Mouse (Mus musculus) adrenal gland, adult 18-20 months (tissue): ENCODE measurements around the gene Ina. TPM values are rescaled to one million over a fixed set of nuclear protein-coding genes. Genes with fewer than 3 reads are reported as not detected.
A peak's percentile ranks its signal among the peaks of the same experiment; 100 is the strongest.

Experiments
- DNase-seq, 2 experiments: peaks; one replicate each; pipeline ENCODE4 v3.0.0; 2021 to 2022; ENCODE audit warnings: low spot score in 2 of 2
- total RNA-seq, 2 experiments: library from RNA; stranded (reverse); gene quantifications; 1 replicate in 1 of 2; 2 replicates in 1 of 2; pipeline ENCODE4 v1.2.3; 2021

The Ina gene
- total RNA-seq, 2 experiments from 2014 or later: 7.8 to 8.6 TPM

DNA sequence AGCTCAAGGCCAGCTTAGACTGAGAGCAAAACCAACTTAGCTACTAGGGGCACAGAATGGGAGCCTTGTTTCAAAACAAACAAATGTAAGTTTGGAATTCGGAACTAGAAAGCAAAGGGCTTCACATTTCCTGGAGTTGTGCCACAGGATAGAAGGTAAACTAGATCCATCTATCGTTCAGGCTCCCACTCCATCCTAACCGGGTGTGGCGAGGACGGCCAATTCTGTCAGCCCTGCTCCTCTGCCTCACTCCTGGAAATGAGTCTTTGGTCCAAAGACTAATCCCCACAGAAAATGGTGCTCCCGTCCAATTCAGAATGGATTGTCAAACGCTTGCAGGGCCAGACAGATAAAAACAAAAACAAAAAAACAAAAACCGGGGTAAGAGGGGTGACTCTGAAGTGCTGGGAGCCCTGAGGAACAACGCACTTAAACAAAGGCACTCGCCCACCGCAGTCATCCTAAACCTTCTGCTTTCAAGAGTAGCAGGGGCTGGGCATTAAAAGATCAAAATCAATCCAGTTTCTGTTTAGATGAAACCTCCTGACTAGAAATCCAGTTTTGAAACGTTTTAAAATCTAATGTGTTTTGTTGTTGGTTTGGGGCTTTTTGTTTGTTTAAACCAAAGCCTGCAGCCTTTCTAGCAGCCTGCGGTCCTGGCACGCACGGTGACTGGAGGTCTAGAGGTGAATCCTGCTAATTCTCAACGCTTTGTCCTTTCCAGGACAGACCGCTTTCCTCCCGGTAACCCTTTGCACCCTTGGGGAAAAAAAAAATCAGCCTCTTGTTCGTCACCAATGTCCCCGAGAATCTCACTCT lies 949 bp upstream of the Ina start:
- no peak for DNase-seq

GRCm38 (mm10) chr19:47014159-47014446 lies 395 bp upstream of the Ina start:
- no peak for DNase-seq

DNA sequence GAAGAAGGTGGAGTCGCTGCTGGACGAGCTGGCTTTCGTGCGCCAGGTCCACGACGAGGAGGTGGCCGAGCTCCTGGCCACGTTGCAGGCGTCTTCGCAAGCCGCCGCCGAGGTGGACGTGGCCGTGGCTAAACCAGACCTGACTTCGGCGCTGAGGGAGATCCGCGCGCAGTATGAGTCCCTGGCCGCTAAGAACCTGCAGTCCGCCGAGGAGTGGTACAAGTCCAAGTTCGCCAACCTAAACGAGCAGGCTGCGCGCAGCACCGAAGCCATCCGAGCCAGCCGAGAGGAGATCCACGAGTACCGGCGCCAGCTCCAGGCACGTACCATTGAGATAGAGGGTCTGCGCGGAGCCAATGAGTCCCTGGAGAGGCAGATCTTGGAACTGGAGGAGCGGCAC lies 898 bp downstream of the Ina start:
- DNase-seq: no peak

DNA sequence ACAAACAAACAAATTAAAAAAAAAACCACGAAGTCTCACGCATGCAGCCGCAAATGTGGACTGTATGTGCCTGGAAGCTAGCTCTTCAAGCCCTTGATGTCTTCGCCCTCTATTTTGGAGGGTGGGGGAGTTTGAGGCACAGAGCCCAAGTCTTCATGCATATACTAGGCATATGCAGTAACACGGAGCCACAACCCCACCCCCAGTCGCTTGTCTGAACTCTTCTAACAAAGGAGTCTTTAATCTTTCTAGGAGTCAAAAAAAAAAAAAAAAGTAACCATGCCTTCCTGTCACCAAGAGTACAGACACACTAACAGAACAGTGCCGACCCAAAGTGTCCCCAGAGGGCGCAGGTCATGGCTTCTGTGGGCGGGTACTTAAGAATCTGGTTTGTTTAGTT lies 1.5 kb downstream of the Ina start:
- DNase-seq: no peak

DNA sequence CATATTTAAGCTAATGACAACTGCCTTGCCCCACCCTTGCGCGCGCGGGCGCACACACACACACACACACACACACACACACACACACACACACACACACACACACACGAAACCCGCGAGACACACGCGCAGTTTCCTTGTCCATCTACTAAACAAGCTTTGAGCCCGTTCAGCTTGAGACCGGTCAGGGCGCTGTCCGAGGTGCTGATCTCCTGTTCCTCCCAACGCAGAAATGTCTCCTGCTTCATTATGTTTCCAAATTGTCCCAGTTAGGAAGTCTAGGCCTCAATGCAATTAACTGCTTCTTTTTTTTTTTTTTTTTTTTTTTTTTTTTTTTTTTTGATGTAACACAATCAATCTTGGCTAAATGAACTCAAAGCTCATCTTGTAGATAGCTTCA lies 2.0 kb downstream of the Ina start:
- peak; percentile 76 to 81 for DNase-seq

- no peak for DNase-seq
Observed at GRCm38 (mm10) chr19:47017831-47018230, 3.3 kb downstream of the Ina start.

DNA sequence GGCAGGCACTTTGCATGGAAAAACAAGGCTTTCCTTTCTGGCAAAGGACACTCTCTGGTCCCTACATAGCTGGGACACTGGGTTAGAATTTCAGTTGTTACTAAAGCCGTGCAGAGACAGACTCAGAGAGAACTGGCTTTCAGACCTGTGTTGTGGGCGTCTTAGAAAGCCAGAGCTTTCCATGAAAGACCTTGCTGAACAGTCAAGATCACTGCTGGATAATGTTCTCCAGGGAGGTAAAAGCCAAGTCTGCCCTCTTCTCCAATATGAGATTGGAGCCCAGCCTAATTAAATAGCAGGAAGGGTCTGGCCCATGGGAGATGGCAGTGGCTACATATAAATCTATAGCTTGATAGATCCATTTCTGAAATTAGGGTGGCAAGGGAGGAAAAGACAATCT lies 3.8 kb downstream of the Ina start:
- DNase-seq: no peak

DNA sequence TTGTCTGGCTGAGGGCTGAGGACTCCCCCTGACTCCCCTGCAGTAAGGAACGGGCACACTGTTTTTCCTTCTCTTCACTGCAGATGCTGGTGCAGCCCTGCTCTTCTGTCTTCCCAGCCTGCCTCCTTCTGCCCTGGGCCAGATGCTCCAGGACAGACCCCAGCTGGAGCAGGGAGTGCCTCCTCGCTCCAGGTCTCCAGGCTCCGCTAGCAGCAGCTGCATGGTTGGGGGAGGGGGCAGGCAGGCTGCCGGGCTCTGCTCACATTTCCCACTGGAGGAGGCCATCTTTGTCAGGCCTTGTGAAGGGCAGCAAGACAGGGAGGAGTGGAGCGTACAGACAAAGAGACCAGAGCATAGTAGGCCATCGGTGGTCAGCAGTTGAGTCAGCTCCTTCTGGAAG lies 4.8 kb downstream of the Ina start:
- DNase-seq: no peak

GRCm38 (mm10) chr19:47022709-47023108 lies 8.2 kb downstream of the Ina start:
- no peak for DNase-seq

- DNase-seq: no peak
Observed at GRCm38 (mm10) chr19:47023546-47023945, 9.0 kb downstream of the Ina start.

DNA sequence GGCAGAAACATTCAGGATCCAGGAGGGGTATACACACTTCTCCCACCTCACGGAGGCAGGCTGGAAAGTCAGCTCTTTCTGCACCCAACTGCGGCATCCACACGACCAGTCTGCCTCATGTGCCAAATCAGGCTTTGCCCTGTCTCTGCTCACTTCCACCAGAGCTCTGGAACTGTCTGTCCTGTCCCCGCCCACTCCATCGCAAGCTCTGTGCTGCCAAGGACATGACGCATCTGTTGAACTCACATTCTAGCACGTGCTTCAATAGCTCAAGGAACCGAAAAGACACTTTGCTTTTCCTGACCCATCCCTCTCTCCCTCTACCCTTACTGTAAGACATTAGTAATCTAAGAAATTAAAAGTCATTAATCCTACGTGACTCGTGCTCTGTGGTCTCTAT lies 10.5 kb downstream of the Ina start:
- no peak for DNase-seq

- DNase-seq: no peak
Observed at GRCm38 (mm10) chr19:47026513-47026912, 12.0 kb downstream of the Ina start.

- DNase-seq: no peak
Observed at GRCm38 (mm10) chr19:47029796-47030195, 15.3 kb downstream of the Ina start.

- DNase-seq: no peak
Observed at GRCm38 (mm10) chr19:47031770-47032169, 17.3 kb downstream of the Ina start.

GRCm38 (mm10) chr19:47034916-47035315 lies 20.4 kb downstream of the Ina start:
- no peak for DNase-seq

- DNase-seq: no peak
Observed at GRCm38 (mm10) chr19:47036596-47036995, 22.1 kb downstream of the Ina start.

DNA sequence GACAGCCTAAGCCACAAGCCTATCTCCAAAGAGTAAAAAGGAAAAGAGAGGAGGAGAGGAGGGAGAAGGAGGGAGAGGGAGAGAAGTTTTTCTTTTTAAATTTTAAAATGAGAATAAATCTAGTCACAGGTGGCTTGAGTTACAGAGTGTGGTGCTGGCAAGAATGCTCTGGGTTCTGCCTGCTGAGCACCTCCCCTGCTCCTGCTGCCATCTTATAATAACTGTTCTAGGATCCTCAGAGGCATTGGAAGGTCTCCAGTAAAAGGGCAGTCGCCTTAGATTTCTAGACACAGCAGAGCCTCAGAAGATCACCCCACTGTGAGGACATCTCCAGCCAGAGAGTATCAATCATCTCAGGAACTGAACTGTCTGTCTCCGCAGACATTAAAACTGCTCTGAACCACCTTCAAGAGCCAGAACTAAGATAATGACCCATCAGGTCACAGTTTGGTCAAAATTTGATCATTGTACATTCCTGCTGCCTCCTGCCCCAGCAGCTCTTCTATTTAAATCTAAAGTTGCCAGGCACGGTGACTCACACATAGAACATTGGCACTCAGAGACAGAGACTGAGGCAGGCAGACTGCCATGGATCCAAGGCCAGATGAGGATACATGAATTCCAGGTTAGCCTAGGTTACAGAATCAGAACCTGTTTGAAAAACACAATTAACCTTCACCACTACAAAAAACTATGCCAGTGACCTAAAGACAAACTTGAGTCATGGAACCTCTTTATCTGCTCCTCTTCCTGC lies 26.4 kb downstream of the Ina start:
- no peak for DNase-seq

DNA sequence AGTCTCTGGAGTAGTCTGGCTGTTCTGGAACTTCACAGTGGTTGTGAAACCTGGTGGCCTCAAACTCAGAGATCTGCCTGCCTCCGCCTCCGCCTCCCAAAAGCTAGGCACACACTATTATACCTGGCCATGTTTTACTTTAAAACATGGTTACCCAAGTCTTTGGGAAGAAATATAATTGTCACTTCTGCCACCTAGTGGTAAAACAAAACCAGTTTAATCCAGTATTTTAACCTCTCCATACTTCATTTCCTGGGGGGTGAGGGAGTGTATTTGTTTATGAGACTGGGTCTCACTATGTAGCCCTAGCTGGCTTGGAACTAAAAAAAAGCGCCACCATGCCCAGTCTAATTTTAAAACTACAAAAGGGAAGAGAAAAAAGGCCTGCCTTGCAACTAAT lies 29.1 kb downstream of the Ina start:
- no peak for DNase-seq

- DNase-seq: no peak
Observed at GRCm38 (mm10) chr19:47046343-47046742, 31.8 kb downstream of the Ina start.

- peak in 1 of 2 experiments; percentile 41 for DNase-seq
Observed at GRCm38 (mm10) chr19:47047236-47047833, 32.8 kb downstream of the Ina start.

GRCm38 (mm10) chr19:47049061-47049460 lies 34.6 kb downstream of the Ina start:
- DNase-seq: no peak

GRCm38 (mm10) chr19:47049840-47050239 lies 35.3 kb downstream of the Ina start:
- no peak for DNase-seq
